Mouse (Mus musculus): ENCODE measurements around the gene Brpf3.
A peak's percentile ranks its signal among the peaks of the same experiment; 100 is the strongest.
"Not testable (repeated sequence)": the region's sequence is repeated elsewhere in the genome, so short reads cannot be mapped to it uniquely, and the experiment has no call there.

Brpf3 gene

GRCm38 (mm10) chr17:28800671-28801412 lies at the start of gene Brpf3:
Gene Brpf3, plus strand, starts transcription at chr17:28801090.
- peak; percentile 81 to 93 for DNase-seq

- DNase-seq = no peak
These were observed 44.4 kb upstream of the Brpf3 start for GRCm38 (mm10) chr17:28756447-28756846.

GRCm38 (mm10) chr17:28757470-28757869 lies 43.4 kb upstream of the Brpf3 start:
- no peak for DNase-seq

- DNase-seq = peak in 1 of 2 experiments; percentile 49
These were observed 40.1 kb upstream of the Brpf3 start for GRCm38 (mm10) chr17:28760736-28761312.

- DNase-seq = peak; percentile 74 to 85
These were observed 39.0 kb upstream of the Brpf3 start for GRCm38 (mm10) chr17:28761871-28762270.

GRCm38 (mm10) chr17:28766203-28766602 lies 34.7 kb upstream of the Brpf3 start:
- no peak for DNase-seq

GRCm38 (mm10) chr17:28766781-28767515 lies 33.9 kb upstream of the Brpf3 start:
- DNase-seq = no peak

GRCm38 (mm10) chr17:28769121-28769874 lies 31.6 kb upstream of the Brpf3 start, which contains the start of gene Mapk13:
Gene Mapk13, plus strand, starts transcription at chr17:28769297.
- peak; percentile 32 to 65 for DNase-seq

- DNase-seq = peak; percentile 27 to 55
These were observed 30.9 kb upstream of the Brpf3 start for GRCm38 (mm10) chr17:28769875-28770421.

- no peak for DNase-seq
These were observed 29.6 kb upstream of the Brpf3 start for GRCm38 (mm10) chr17:28771289-28771688.

- not testable (repeated sequence) for DNase-seq
These were observed 26.6 kb upstream of the Brpf3 start for GRCm38 (mm10) chr17:28774303-28774702.

GRCm38 (mm10) chr17:28775161-28775560 lies 25.7 kb upstream of the Brpf3 start:
- DNase-seq = no peak

GRCm38 (mm10) chr17:28776817-28777216 lies 24.1 kb upstream of the Brpf3 start:
- no peak for DNase-seq

- peak in 1 of 2 experiments; percentile 50 for DNase-seq
These were observed 23.5 kb upstream of the Brpf3 start for GRCm38 (mm10) chr17:28777231-28778005.

GRCm38 (mm10) chr17:28779735-28780134 lies 21.2 kb upstream of the Brpf3 start:
- no peak for DNase-seq

GRCm38 (mm10) chr17:28780836-28781235 lies 20.1 kb upstream of the Brpf3 start:
- no peak for DNase-seq

GRCm38 (mm10) chr17:28781290-28782045 lies 19.4 kb upstream of the Brpf3 start:
- DNase-seq = peak; percentile 41 to 43

GRCm38 (mm10) chr17:28785036-28785435 lies 15.9 kb upstream of the Brpf3 start:
- DNase-seq = no peak

- DNase-seq = no peak
These were observed 13.4 kb upstream of the Brpf3 start for GRCm38 (mm10) chr17:28787507-28787906.

GRCm38 (mm10) chr17:28797031-28797430 lies 3.9 kb upstream of the Brpf3 start:
- no peak for DNase-seq
